Mouse (Mus musculus) liver, postnatal 0 days (tissue): Measurements from ENCODE around the gene Gm5901. TPM values are rescaled to one million over a fixed set of nuclear protein-coding genes. Genes with fewer than 3 reads are reported as not detected.

Experiments used
- ATAC-seq: fragments of 200-750 bp; cut with Nextera tagmentation; 2 replicates; pipeline ENCODE4 v1.8.0; 2017; ENCODE audit warnings: mild to moderate bottlenecking, moderate library complexity
- DNase-seq: peaks from one replicate; pipeline ENCODE4 v3.0.0-alpha.2; 2016
- H3K27ac ChIP-seq: fragments of 300-500 bp; sonication (generic); 2 replicates; pipeline ENCODE4 v1.5.1; 2014; ENCODE audit warnings: antibody characterized with exemption, moderate library complexity, mild to moderate bottlenecking, low read depth
- H3K27me3 ChIP-seq: fragments of 300-500 bp; sonication (generic); 2 replicates; pipeline ENCODE4 v1.6.1; 2014; ENCODE audit warnings: low read length, control low read depth, mixed read lengths; ENCODE audit not compliant: insufficient read depth
- H3K36me3 ChIP-seq: fragments of 300-500 bp; sonication (generic); replicated peaks from 2 replicates; pipeline ENCODE4 v1.6.1; 2014; ENCODE audit warnings: mild to moderate bottlenecking, control low read depth, low read length, moderate library complexity, mixed read lengths; ENCODE audit not compliant: insufficient read depth
- H3K4me1 ChIP-seq: fragments of 300-500 bp; sonication (generic); 2 replicates; pipeline ENCODE4 v1.6.1; 2014; ENCODE audit warnings: antibody characterized with exemption, mild to moderate bottlenecking, control low read depth; ENCODE audit not compliant: insufficient read depth
- H3K4me2 ChIP-seq: fragments of 300-500 bp; sonication (generic); 2 replicates; pipeline ENCODE4 v1.6.1; 2014; ENCODE audit warnings: low read depth, mild to moderate bottlenecking, low read length, moderate library complexity, mixed read lengths
- H3K4me3 ChIP-seq: fragments of 300-500 bp; sonication (generic); 2 replicates; pipeline ENCODE4 v1.5.1; 2014; ENCODE audit warnings: low read depth, low read length
- H3K9ac ChIP-seq: fragments of 300-500 bp; sonication (generic); replicated peaks from 2 replicates; pipeline ENCODE4 v1.6.1; 2014; ENCODE audit warnings: mild to moderate bottlenecking, moderate library complexity
- H3K9me3 ChIP-seq: fragments of 300-500 bp; sonication (generic); 2 replicates; pipeline ENCODE4 v1.6.1; 2016; ENCODE audit warnings: mild to moderate bottlenecking, control low read depth, low read length, mixed read lengths
- CTCF ChIP-seq: sonication (generic); IDR thresholded peaks from 2 replicates; pipeline ENCODE4 v1.5.1; 2016; ENCODE audit warnings: antibody characterized with exemption, low read depth
- EP300 ChIP-seq: IDR thresholded peaks from 2 replicates; pipeline ENCODE4 v1.6.1; 2016; ENCODE audit warnings: antibody characterized with exemption, low read depth, mild to moderate bottlenecking
- WGBS: fragments of 180-500 bp; shearing (Covaris S2); extraction: QIAGEN DNeasy Blood & Tissue Kit; methylation state at CpG from one replicate; pipeline ENCODE4 v1.1.7; 2014; ENCODE audit not compliant: insufficient replicate concordance; 5-methylcytosine and 5-hydroxymethylcytosine counted together
- polyA plus RNA-seq: library from polyadenylated mRNA; unstranded; fragments of >200 nt; fragmentation: Nextera tagmentation; extraction: Ambion mirVana; gene quantifications from 2 replicates; pipeline ENCODE4 v1.2.1, GENCODE M21; 2015

The Gm5901 gene
- polyA plus RNA-seq, 1 experiment from 2014 or later = not detected

DNA sequence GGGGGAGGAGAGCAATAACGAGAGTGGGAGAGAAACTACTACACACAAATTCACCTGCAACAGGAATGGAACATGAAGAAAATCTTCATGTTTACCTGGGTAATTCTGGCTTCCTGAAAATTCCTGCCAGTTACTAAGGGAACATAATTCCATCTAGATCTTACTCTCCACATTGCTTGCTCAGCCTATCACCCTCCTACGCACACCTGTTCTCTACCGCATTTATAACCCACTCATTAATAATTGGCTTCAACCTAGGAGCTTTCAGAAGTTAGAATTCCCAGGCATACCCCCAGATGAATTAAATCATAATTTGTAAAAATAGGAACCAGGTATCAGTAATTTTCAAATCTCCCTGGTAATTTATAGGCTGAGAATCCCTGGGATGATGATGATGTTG is 862 bp upstream of the Gm5901 start:
- no peaks in the 10 kb centered on the region for H3K9me3 ChIP-seq
- peaks cover 26% of the 10 kb centered on the region for H3K36me3 ChIP-seq
- H3K9ac ChIP-seq = no peak overlapping the region
- DNase-seq = no peak
- TF ChIP-seq CTCF = no peak
- TF ChIP-seq EP300 = no peak
- no peak overlapping the region for H3K4me3 ChIP-seq
- H3K4me2 ChIP-seq = no peak overlapping the region
- H3K4me1 ChIP-seq = peaks cover 12% of the 10 kb centered on the region
- no peaks in the 10 kb centered on the region for H3K27me3 ChIP-seq
- ATAC-seq = no peak
- no peak overlapping the region for H3K27ac ChIP-seq
- WGBS = 84% methylated on average over 3 of the region's 3 CpGs

GRCm38 (mm10) chr7:105380329-105380728 is 5.5 kb downstream of the Gm5901 start:
- no peaks in the 10 kb centered on the region for H3K27me3 ChIP-seq
- peaks cover 72% of the 10 kb centered on the region for H3K36me3 ChIP-seq
- 69% methylated on average over 3 of the region's 3 CpGs for WGBS
- TF ChIP-seq CTCF (no peak), EP300 (no peak)
- H3K4me2 ChIP-seq = no peak overlapping the region
- H3K9ac ChIP-seq = no peak overlapping the region
- no peak overlapping the region for H3K27ac ChIP-seq
- no peaks in the 10 kb centered on the region for H3K4me1 ChIP-seq
- H3K4me3 ChIP-seq = no peak overlapping the region
- DNase-seq (no peak), ATAC-seq (no peak)
- H3K9me3 ChIP-seq = no peaks in the 10 kb centered on the region

- Histone ChIP-seq H3K27ac (no peak overlapping the region), H3K36me3 (peaks cover 68% of the 10 kb centered on the region), H3K4me2 (no peak overlapping the region), H3K27me3 (no peaks in the 10 kb centered on the region), H3K9me3 (no peaks in the 10 kb centered on the region), H3K9ac (no peak overlapping the region), H3K4me3 (no peak overlapping the region), H3K4me1 (0 out of 2 replicates have a peak, but pooled peaks cover 4% of the 10 kb centered on the region)
- ATAC-seq (peak; percentile 64), DNase-seq (no peak)
- TF ChIP-seq EP300 (no peak), CTCF (no peak)
- WGBS = 75% methylated on average over 2 of the region's 2 CpGs
Observed at GRCm38 (mm10) chr7:105387696-105388095, 12.9 kb downstream of the Gm5901 start.

GRCm38 (mm10) chr7:105390236-105390635 is 15.4 kb downstream of the Gm5901 start:
- DNase-seq (no peak), ATAC-seq (no peak)
- 85% methylated on average over 2 of the region's 2 CpGs for WGBS
- Histone ChIP-seq H3K4me3 (no peak overlapping the region), H3K4me2 (no peak overlapping the region), H3K36me3 (peaks cover 45% of the 10 kb centered on the region), H3K4me1 (peaks cover 7% of the 10 kb centered on the region; the same call in 1 of the 2 replicates), H3K9me3 (no peaks in the 10 kb centered on the region), H3K9ac (no peak overlapping the region), H3K27ac (no peak overlapping the region), H3K27me3 (no peaks in the 10 kb centered on the region)
- no peak for TF ChIP-seq CTCF
- no peak for TF ChIP-seq EP300

GRCm38 (mm10) chr7:105394606-105395005 is 19.8 kb downstream of the Gm5901 start:
- TF ChIP-seq EP300 = no peak
- TF ChIP-seq CTCF = no peak
- Histone ChIP-seq H3K27ac (no peak overlapping the region), H3K9me3 (no peaks in the 10 kb centered on the region), H3K4me1 (peaks cover 27% of the 10 kb centered on the region), H3K4me3 (no peak overlapping the region), H3K4me2 (no peak overlapping the region), H3K36me3 (peaks cover 8% of the 10 kb centered on the region), H3K27me3 (no peaks in the 10 kb centered on the region), H3K9ac (no peak overlapping the region)
- no peak for ATAC-seq
- 81% methylated on average over 1 of the region's 1 CpGs for WGBS
- DNase-seq = no peak

DNA sequence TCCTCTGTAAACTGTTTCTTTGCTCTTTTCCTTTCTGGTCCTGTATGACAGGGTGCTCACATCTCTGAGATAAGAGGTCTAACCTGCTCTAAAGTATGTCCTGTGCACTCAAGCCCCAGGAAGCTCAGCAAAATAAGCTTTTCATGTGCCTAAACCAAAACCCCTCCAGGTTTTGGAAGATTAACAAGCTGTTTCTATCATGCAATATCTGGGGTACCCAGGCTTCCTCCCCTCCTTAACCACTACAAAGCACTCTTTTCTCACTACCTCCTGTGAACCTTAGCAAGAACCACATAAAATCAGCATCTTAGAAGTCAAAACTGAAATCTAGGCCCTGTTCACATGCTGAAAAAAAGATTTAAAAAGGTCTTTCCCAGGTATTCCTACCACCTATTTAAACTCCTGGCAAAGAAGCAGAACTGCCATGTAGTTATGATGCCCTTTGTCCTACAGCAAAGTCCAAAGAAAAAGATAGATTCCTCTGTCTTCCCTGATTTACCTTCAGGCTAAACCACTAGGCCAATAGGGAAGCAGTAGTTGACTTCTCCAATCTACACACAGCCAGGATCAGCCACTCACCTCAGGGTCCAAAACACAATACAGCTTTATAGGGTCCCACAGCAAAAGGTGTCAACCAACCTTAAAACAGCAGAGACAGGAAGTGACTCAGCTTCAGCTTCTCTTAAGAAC is 20.4 kb downstream of the Gm5901 start:
- Histone ChIP-seq H3K27me3 (no peaks in the 10 kb centered on the region), H3K4me1 (peaks cover 24% of the 10 kb centered on the region), H3K9ac (no peak overlapping the region), H3K4me2 (no peak overlapping the region), H3K9me3 (no peaks in the 10 kb centered on the region), H3K36me3 (0 out of 2 replicates have a peak, but pooled peaks cover 6% of the 10 kb centered on the region), H3K4me3 (no peak overlapping the region), H3K27ac (peak overlapping the region; percentile 52; the same call in 1 of the 2 replicates)
- TF ChIP-seq EP300 = no peak
- DNase-seq = no peak
- ATAC-seq = no peak
